Mouse (Mus musculus) spleen, adult 2 months (tissue): ENCODE measurements around the gene Anxa6.

Experiments used
- CTCF ChIP-seq: fragments of 200-500 bp; IDR thresholded peaks from 2 replicates; pipeline ENCODE4 v1.5.1; 2011; ENCODE audit warnings: mild to moderate bottlenecking, inconsistent platforms; ENCODE audit not compliant: insufficient read depth, insufficient read length, insufficient replicate concordance; ENCODE audit errors: extremely low read depth
- POLR2A ChIP-seq: fragments of 200-500 bp; IDR thresholded peaks from 2 replicates; pipeline ENCODE4 v1.6.1; 2011; ENCODE audit warnings: low read depth, low read length, inconsistent platforms

DNA sequence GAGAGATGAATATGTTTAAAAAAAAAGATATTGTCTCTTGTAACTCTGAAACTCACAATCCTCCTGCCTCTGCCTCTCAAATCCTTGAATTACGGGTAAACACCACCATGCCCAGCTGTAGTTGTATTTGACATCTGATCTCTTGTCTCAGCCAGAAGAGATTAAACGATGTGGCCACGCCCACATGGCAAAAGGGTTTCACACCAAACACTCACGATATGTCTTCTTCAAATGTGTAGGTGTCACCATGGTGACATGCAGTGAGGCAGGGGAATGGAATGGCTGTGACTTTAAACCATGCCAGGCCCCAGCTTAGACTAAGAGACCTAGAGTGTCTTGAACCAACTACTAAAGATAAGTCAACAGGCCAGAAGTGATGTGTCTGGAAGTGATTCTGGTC is 33.7 kb upstream of the Anxa6 start:
- TF ChIP-seq CTCF (no peak), POLR2A (no peak)
